Mouse (Mus musculus): Measurements from ENCODE around the gene Eya3.
"Not testable (repeated sequence)": the region's sequence is repeated elsewhere in the genome, so short reads cannot be mapped to it uniquely, and the experiment has no call there.

Eya3 gene

GRCm38 (mm10) chr4:132746911-132747517 lies 108.2 kb downstream of the Eya3 start:
- DNase-seq: no peak

- peak; percentile 62 for DNase-seq
These were observed 109.0 kb downstream of the Eya3 start for GRCm38 (mm10) chr4:132747664-132748259.

GRCm38 (mm10) chr4:132748778-132749177 lies 110.0 kb downstream of the Eya3 start:
- no peak for DNase-seq

GRCm38 (mm10) chr4:132749258-132749982 lies 110.6 kb downstream of the Eya3 start:
- no peak for DNase-seq

GRCm38 (mm10) chr4:132752992-132753391 lies 114.2 kb downstream of the Eya3 start:
- no peak for DNase-seq

GRCm38 (mm10) chr4:132756974-132757373 lies 118.2 kb downstream of the Eya3 start, which contains the start of gene Smpdl3b:
Gene Smpdl3b, minus strand, starts transcription at chr4:132757252.
- DNase-seq: peak; percentile 79

GRCm38 (mm10) chr4:132757633-132758351 lies 119.0 kb downstream of the Eya3 start:
- DNase-seq: no peak

GRCm38 (mm10) chr4:132760296-132760695 lies 121.5 kb downstream of the Eya3 start:
- DNase-seq: no peak

- DNase-seq: no peak
These were observed 123.8 kb downstream of the Eya3 start for GRCm38 (mm10) chr4:132762602-132763001.

GRCm38 (mm10) chr4:132763125-132763524 lies 124.3 kb downstream of the Eya3 start:
- DNase-seq: not testable (repeated sequence)

GRCm38 (mm10) chr4:132767914-132768876 lies 129.4 kb downstream of the Eya3 start, which contains the start of gene Rpa2:
Gene Rpa2, plus strand, starts transcription at chr4:132768332.
- peak; percentile 99 for DNase-seq

- DNase-seq: no peak
These were observed 133.0 kb downstream of the Eya3 start for GRCm38 (mm10) chr4:132771776-132772175.
